Mouse (Mus musculus): ENCODE measurements at regions not wholly inside any gene's neighbourhood (a gene's known extent, or its start where the extent isn't known, plus 50 kb on each side); places are given as distances from the start of the nearest gene placed in this dataset.

DNA sequence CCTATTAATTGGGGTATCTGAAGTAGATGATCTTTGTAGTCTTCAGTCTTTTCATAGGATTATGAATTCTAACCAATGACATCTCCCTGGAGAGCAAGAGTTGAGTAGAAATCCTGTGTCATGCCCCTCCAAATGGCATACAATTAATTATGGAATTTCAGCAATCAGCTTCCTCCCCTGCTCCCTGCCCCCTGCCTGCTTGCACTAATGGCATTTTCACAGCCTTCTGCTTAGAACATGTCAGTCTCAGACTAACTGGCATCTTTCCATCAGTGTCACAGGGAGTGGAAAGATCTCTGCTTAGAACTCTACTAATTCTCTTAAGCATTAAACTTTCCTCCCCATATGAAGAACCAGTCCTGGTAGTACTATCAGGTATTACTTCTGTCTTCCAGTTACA lies 581.8 kb upstream of the Camk1g start:
- DNase-seq (ENCODE audit: low spot score in 2 of 2), result no peak

DNA sequence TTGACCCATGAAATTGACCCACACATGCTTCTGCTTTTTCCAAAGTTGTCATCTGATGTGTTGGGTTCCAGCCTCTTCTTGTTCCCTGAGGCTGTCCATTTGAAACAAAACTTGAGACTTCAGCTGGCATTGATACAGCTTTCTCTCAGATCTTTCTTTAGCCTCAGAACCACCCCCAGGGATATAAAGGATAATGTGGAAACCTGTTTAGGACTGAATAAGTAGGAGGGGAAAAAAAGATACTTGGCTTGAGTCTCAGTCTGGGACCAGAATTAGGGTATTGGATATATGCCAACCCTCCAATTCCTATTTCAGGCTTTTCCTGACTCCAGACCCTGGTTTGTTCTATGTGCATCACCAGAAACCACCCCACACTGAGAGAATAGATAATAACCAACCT lies 579.7 kb upstream of the Camk1g start:
- no peak for DNase-seq (ENCODE audit: low spot score in 2 of 2)

DNA sequence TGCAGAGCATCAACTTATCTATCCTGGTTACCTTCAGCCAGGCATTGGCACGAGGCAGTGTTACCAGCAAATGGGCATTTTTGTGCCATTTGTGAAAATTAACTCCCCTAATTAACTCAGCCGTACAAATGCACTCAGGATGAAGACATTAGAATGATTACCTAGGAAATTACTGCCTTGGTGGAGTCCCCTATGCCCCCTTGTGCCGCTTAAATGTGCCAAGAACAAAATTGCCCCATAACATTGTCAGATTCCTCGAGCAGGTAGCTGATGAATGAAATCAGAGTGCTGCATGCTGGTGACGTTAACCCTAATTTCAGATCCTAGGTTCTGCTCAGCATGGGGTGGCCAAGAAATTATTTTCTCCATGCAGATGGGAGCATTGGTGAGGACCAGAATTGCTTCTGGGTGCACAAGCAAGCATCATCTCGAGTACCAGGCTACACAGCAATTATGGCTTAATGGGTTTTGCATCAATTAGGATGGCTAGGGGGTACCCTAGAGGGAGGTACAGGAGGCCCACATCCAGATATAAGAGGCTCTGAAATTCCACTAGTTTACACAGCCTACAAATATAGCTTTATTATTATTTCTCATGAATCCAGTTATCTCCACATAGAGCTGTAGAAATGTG lies 577.0 kb upstream of the Camk1g start:
- DNase-seq (ENCODE audit: low spot score in 2 of 2), result no peak

DNA sequence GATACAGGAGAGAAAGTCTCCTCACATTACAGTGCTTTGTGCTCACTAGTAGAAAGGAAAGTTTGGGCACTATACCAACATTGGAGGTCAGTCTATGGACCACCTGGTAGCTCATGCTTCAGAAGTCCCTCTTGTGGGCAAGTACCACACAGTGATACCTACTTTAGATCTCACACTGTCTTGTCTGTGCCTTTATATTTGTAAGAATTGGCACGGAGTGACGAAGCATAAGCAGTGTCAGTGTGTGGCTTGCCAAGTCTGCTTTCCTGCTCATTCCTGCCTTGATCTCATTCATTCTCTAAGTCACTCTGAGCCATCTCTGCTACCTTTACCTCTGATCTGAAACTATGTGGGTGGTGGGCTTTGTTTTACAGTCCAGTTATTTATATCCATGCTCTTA lies 565.9 kb upstream of the Camk1g start:
- no peak for DNase-seq (ENCODE audit: low spot score in 2 of 2)

DNA sequence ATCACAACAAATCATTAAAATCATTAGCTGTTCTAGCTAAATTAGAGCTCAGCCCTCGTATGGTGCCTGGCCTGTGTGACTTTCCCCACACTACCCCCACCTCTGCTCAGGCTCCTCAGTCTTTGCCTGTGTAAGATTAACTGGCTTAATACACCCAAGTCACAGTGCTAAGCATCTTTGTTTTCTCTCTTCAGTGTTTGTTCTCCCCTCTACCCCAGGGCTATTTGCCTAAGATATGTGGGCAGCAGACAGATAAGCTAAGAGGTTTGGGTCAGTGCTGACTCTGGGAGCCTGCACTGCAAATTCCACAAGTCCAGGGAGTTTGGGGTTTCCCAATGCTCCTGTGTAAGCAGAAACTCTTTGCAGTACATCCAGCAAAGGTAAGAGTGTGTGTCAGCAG lies 564.2 kb upstream of the Camk1g start:
- DNase-seq (ENCODE audit: low spot score in 2 of 2), result no peak

DNA sequence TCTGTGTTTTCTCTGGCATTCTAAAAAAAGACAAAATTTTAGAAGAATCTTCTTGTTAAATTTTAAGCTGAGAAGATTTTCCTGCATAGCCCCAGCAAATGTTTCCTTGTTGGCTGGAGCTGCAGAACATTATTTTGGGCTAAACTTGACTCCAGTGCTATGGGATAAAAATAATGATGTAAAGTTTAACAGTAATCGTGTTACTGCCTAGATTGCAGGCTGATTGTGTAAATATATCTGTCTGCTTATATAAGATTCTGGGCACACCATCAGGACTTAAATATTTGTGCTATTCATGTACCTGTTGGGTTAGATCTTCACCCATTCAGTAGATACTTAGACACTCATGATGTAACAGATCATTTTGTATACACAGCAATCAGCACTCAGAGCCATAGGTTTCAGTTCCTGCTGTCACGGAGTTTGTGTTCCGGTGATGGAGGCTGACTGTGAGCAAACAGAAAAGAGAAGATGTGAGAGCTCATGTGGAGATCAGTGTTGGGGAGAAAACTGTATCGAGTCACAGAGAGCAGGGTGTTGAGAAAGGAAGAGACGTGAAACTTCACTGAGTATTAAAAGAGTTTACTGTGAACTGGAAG lies 561.1 kb upstream of the Camk1g start:
- DNase-seq (ENCODE audit: low spot score in 2 of 2), result peak in 1 of 2 experiments; percentile 4

DNA sequence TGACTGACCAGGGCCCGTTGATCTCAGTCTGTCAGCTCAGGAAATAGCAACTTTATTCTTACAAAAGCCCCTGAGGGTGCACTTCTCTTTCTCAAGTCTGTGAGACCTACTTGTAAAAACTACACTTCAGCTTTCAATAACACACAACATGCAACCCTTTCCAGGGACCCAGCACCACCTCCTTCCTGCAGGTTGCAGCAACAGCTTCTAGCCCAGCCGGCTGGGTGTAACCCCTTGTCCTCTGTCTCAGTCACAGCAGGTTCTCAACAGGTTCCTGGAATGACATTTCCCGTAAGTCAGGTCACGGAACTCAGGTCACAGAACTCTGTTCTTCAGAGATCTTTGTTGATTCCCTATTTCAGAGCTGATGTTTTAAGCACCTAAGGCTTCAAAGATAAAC lies 558.5 kb upstream of the Camk1g start:
- no peak for DNase-seq (ENCODE audit: low spot score in 2 of 2)

DNA sequence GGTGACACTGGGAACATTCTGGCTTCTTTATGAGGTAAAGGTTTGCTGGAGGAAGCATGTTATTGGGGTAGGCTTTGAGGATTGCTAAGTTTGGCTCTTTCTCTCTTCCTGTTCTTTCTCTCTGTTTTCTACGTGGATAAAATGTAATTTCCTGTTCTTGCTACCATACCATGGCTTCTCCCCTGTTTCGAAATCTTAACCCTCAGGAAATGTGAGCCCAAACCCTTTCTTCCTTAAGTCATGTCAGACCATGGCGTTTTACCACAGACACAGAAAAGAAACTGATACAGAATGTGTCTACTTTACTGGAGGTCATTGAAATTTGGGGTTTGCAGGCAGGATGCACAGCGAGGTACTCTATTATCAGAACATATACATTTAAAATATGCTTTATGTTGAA lies 552.7 kb upstream of the Camk1g start:
- DNase-seq (ENCODE audit: low spot score in 2 of 2), result no peak

DNA sequence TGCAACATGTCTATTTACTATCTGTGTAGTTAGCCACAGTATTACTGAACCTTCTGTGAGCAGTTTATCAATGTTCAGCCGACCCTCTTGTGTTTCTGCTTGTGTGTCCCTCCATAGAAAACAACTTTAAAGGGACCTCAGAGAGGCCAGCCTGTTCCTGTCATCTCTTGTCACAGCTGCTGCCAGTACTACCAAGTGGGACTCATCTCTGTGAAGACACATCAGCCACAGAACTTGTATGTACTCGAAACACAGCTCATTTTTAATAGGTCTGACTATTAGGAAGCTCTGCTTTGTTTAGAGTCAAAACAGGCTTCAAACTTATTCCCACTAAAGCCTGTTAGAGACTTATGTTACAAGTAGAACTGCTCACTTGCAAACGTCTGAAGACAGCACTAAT lies 549.1 kb upstream of the Camk1g start:
- DNase-seq (ENCODE audit: low spot score in 2 of 2), result no peak

DNA sequence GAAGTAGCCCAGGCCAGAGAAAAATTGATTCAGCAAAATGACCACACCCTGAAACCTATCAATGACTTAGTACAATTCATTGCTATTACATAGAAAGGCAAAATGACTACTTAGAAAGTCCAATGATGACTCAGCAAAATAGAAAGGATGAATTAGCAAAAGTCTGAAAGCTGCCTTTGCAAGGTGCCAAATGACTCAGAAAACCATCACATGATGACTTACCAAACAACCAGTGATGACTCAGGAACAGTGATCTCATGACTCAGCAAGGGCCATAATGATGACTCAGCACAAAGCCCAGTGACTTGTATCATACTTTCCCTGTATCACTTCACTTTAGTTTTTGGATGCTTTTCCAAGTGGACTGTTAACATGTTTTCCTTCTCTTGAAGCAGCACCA lies 535.6 kb upstream of the Camk1g start:
- DNase-seq (ENCODE audit: low spot score in 2 of 2), result no peak

DNA sequence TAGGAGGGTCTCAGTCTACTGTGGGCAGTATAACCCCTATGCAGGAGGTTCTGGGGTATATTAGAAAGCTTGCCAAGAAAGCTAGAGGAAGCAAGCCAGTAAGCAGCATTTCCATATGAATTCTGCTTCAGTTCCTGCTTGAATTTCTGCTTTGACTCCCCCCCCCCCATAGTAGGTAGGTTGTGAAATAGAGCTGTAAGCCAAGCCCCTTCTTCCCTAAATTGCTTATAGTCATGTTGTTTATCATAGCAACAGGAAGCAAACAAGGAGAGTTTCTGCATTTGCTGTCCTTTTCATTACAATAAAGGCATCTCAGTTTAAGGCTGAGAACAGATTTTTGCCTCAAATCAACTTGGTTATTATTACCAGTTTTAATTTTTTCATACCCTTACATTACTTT lies 524.0 kb upstream of the Camk1g start:
- no peak for DNase-seq (ENCODE audit: low spot score in 2 of 2)

DNA sequence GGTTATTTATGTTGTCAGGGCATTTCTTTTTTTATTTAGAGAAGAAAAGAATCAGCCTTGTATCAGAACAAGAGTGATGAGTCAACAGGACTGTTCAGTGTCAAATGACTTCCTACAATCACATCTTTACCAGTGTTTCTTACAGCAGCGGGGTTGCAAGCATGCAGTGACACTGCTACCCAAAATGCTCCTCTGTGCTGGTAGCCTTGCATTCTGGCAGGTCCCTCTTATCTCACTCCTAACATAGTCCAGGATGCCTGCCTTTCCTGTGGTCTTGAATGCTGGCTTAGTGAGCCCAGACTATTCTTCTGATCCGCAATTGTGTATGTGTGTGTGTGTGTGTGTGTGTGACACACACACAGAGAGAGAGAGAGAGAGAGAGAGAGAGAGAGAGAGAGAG lies 506.4 kb upstream of the Camk1g start:
- no peak for DNase-seq (ENCODE audit: low spot score in 2 of 2)

DNA sequence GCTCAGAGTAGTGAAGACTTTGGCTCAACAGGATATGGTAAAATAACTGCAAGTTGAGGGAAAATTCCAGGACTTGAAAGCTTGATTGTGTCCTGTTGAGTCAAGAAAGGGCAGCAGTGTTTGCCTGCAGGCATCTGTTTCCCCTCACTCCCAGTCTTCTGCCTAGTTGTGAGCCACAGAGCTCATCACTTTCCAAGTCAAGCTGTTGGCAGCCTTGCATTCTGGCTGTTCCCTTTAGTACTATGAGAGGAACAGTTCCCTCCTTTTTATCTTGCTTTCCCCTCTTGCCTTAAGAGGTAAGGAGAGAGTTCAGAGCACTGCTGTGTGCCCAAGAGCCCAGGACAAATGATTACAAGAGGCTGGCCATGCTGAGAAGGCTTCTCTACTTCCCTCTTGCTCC lies 506.0 kb upstream of the Camk1g start:
- no peak for DNase-seq (ENCODE audit: low spot score in 2 of 2)

DNA sequence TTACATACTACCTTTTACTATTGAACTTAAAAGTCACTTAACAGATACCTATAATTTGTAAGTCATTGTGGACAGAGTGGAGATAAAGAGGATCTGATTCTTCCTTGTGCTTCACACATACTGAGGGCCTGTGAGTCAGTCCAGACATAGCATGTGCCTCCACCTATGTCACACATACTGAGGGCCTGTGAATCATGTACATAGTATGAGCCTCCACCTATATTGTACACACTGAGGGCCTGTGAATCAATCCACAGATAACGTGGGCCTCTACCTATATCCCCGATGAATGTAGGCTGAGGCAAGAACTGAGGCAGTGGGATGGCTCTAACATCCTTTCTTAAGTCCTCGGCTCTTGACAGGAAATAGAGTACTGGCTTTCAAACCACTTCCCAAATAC lies 505.2 kb upstream of the Camk1g start:
- no peak for DNase-seq (ENCODE audit: low spot score in 2 of 2)

DNA sequence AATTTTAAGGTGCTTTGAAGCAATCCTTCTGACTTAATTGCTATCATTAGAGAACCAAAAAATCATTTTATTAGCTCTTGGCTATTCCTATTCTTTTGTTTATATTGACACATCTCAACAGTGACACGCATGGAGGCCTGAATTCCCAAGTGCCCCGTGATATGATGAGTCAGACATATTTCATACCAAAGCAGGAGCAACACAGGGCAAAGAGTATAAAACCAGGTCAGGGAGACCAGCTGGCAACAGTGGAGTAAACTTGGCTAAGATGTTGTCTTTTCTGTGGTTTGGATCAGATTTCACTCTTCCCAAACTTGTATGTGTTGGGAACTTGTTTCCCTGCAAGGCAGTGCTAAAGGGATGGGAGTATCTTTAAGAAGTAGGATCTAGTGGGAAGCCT lies 500.6 kb upstream of the Camk1g start:
- no peak for DNase-seq (ENCODE audit: low spot score in 2 of 2)

DNA sequence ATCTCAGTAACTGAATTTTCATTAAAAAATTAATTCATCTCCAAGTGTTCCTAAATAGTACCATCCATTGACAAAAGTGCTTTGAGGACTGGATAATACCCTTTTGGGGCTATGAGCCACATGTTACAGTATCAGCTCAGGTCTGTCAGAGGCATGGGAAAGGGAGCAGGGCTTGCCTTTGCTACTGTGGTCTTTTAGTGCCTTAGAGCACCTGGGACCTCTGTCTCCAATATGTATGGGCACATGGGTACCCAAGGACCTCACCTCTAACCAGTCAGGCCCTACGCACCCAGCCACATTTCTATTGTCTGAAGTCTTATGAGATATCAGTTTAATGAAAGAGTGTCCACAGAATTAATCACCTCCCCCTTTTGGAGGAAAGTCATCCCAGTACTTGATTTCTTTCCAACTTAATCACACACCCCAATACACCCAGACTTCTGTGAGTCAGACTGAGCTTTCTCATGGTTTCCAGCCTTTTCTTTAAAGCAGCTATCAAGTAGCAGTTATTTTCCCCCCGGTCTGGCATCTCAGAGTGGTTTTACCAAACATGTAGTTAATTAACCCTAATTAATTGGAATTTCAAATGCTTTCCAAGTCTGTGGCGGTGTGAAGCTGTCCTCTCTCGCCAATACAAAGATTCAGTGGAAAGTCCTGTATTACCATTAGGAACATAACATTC lies 498.7 kb upstream of the Camk1g start:
- DNase-seq (ENCODE audit: low spot score in 2 of 2), result no peak

DNA sequence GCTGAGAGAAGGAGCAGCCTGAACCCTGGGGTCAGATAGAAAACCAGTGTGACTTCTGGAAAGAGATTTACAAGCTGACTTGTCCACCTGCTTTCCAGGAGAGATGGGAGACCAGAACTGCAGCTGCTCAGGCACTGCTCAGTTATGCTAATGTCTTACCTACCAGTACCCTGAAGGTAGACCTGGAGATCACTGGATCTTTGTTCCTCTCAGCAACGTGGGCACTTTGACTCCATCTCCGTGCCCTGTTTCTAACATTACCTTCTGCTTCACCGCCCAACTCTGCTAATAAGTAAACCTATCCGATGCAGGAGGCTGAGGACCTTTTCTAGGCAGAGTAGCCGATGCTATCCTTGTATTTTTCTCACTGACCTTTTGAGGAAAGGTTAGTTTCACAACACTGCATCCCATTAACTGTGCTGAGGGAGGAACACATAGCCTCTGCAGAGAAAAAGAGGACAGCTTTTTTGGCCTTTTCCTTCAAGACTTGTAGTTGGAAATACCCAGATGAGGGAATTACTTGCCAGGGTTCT lies 490.7 kb upstream of the Camk1g start:
- no peak for DNase-seq (ENCODE audit: low spot score in 2 of 2)

DNA sequence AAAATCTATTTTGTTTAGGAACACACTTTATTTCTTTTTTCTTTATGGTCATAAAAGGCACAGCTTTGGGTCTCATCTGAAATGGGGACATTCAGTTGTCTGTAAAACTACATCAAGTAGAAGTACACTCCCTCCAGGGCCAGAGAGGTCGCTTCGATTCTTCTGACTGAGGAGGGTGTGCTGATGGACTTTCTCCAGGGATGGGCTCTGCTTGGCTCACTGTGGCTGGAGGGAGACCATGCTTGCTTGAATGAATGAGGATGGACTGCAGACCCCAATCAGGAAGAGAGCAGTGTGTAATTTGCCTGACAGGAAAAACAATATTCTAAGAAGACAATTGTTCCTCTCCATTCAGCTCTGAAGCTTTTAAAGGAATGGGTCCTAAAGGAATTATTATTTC lies 490.3 kb upstream of the Camk1g start:
- DNase-seq (ENCODE audit: low spot score in 2 of 2), result no peak

DNA sequence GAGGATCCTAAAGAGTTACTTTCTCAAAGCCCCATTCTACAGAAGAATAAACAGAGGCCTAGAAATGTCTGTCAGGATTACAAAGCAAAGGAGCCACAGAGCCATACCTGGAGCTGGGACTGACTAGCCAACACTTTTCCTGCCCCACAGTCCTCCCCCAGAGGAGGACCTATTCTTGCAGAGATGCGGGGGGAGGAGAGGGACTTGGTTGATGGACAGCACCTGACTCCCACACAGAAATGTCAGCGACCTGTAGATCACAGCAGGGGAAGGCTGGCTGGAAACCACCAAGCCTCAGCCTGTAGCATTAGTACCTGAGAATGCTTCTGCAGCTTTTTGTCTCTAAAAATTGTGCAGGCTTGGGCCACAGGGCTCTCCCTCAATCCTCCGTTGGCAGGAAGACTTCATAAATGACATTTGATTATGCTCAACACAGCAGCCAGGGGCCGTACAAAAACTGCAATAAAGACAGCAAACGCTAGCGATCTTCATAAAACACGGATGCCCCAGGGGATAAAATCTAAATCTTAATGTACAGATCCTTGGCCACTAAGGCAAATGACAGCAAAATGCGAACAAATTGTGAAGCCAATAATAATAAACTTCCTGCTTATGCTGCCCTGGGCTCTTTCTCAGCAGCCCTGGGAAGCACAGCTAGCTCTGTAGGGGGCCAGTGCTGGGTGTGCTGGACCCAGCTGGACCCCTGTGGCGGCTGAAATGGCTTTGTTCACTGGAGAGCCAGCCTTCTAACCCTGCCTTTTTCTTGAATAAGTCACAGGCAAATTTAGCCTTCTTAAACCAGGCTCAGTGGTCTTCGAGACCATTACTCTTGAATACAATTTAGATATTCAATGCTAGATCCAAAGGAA lies 489.4 kb upstream of the Camk1g start:
- DNase-seq (ENCODE audit: low spot score in 2 of 2), result no peak

DNA sequence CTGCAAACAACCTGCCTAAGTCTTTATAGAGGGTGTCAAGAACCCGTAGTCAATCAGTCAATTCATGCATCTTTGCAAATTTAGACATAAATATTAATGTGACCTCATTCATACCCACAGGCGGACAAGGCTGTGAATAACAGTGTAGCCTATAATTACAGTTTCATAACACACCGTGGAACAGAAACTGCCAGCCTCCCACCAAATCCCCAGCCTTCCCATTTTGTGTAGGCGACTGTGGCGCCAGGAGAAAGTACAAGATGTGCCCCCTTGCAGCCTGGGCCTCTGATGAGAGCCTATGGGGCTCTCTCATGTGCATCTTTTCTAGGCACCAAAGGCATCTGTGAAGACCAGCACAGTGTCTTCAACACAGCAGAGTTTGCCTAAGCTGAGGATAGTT lies 477.8 kb upstream of the Camk1g start:
- DNase-seq (ENCODE audit: low spot score in 2 of 2), result peak; percentile 1 to 59

DNA sequence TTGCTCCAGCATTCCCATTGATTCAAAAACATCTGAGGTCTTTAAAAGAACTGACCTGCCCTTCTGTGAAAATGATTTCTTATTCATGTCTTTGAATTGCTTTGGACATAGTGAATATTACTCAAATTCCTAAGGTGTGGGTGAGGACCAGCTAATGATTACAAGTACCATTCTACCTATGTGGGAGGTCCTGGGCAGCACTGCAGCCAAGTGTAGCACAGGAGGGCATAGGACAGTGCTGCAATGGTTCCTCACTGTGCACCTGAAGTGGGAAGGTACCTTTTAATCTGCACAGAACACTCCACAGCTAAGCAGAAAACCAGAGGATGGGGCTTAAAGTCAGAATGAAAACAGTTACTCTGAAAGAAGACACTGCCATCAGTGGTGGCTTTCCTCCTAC lies 474.8 kb upstream of the Camk1g start:
- DNase-seq (ENCODE audit: low spot score in 2 of 2), result no peak

DNA sequence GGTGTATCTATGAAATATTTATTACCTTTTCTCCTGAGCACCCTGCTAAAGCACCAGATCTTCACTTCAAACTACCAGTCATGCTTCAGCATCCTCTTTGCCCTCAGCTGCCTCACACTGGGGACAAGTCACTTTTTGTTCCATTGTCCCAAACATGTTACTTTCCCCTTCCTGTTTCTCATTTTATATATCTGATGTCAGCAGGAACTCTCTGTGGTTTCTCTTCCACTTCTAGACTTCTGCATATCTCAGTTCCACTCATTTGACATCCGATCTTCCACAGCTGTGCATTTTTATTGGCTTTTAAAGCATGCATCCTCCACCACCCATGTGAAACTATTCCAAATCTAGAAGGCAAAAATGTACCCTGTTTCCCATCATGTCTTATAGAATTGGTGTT lies 474.4 kb upstream of the Camk1g start:
- no peak for DNase-seq (ENCODE audit: low spot score in 2 of 2)
